Mouse (Mus musculus) left cerebral cortex, adult 2 months (tissue): Measurements from ENCODE around the gene Sema4g. TPM values are rescaled to one million over a fixed set of nuclear protein-coding genes. Genes with fewer than 3 reads are reported as not detected.

ENCODE experiments used
- DNase-seq, 2 experiments: peaks; one replicate each; pipeline ENCODE4 v3.0.0; 2021 to 2022; ENCODE audit warnings: low spot score in 2 of 2, mixed read lengths in 1 of 2; ENCODE audit errors: extremely low spot score in 1 of 2
- H3K27ac ChIP-seq: fragments of 200-600 bp; 2 replicates; pipeline ENCODE4 v1.8.1; 2022
- H3K4me3 ChIP-seq: fragments of 200-600 bp; 2 replicates; pipeline ENCODE4 v1.8.1; 2022
- CTCF ChIP-seq: fragments of 200-600 bp; IDR thresholded peaks from 2 replicates; pipeline ENCODE4 v1.8.1; 2022; ENCODE audit warnings: antibody characterized with exemption, mild to moderate bottlenecking, moderate library complexity
- intact Hi-C: fragments of 180-260 bp; cut with DNase I; formaldehyde crosslinking; loops from one replicate; pipeline ENCODE4 v1.15.1; 2025
- total RNA-seq, 2 experiments: library from RNA; stranded (reverse); gene quantifications; 2 replicates each; pipeline ENCODE4 v1.2.3; 2021

The Sema4g gene
- total RNA-seq, 2 experiments from 2014 or later = 19.4 to 24.4 TPM

GRCm38 (mm10) chr19:44987851-44988250, 1.1 kb upstream of the Sema4g start:
- H3K27ac ChIP-seq = no peak overlapping the region
- TF ChIP-seq CTCF = no peak

GRCm38 (mm10) chr19:44988321-44988720, 580 bp upstream of the Sema4g start:
- intact Hi-C loops = loop anchor here (2.0 kb wide), 1 partner anchor 28 kb away; no protein-coding TSS in a partner anchor

More at GRCm38 (mm10) chr19:44987851-44988250, 1.1 kb upstream of the Sema4g start:
- H3K4me3 ChIP-seq = no peak overlapping the region
- intact Hi-C loops = loop anchor here (2.0 kb wide), 1 partner anchor 29 kb away; no protein-coding TSS in a partner anchor
- DNase-seq = peak in 1 of 2 experiments; percentile 46

GRCm38 (mm10) chr19:44989567-44990495, 930 bp downstream of the Sema4g start:
- Histone ChIP-seq H3K27ac (peak overlapping the region; percentile 80), H3K4me3 (peak overlapping the region; percentile 60)
- no peak for TF ChIP-seq CTCF
- intact Hi-C loops = loop anchor here (2.0 kb wide), 1 partner anchor 27 kb away; no protein-coding TSS in a partner anchor
- no peak for DNase-seq

More at GRCm38 (mm10) chr19:44988321-44988720, 580 bp upstream of the Sema4g start:
- no peak for TF ChIP-seq CTCF
- 0 out of 2 replicates have a peak overlapping the region, but pooled peaks have one; percentile 80 for H3K27ac ChIP-seq
- DNase-seq = no peak
- H3K4me3 ChIP-seq = peak overlapping the region; percentile 60; the same call in 1 of the 2 replicates

- intact Hi-C loops = no loop called here
- TF ChIP-seq CTCF = no peak
- Histone ChIP-seq H3K4me3 (no peak overlapping the region), H3K27ac (no peak overlapping the region)
- DNase-seq = no peak
These were observed 2.1 kb downstream of the Sema4g start for GRCm38 (mm10) chr19:44991031-44991430.

- intact Hi-C loops = no loop called here
- H3K27ac ChIP-seq = no peak overlapping the region
- H3K4me3 ChIP-seq = no peak overlapping the region
- TF ChIP-seq CTCF = no peak
- no peak for DNase-seq
These were observed 3.3 kb downstream of the Sema4g start for GRCm38 (mm10) chr19:44992246-44992645.

- intact Hi-C loops = no loop called here
- no peak for TF ChIP-seq CTCF
These were observed 3.8 kb downstream of the Sema4g start for GRCm38 (mm10) chr19:44992712-44993111.

GRCm38 (mm10) chr19:44997786-44998185, 8.9 kb downstream of the Sema4g start:
- no peak overlapping the region for H3K27ac ChIP-seq
- no peak for TF ChIP-seq CTCF
- intact Hi-C loops = no loop called here
- no peak for DNase-seq
- H3K4me3 ChIP-seq = no peak overlapping the region

More at GRCm38 (mm10) chr19:44992712-44993111, 3.8 kb downstream of the Sema4g start:
- no peak overlapping the region for H3K4me3 ChIP-seq
- no peak for DNase-seq
- no peak overlapping the region for H3K27ac ChIP-seq

GRCm38 (mm10) chr19:44999647-45000046, 10.7 kb downstream of the Sema4g start:
- intact Hi-C loops = no loop called here
- Histone ChIP-seq H3K27ac (no peak overlapping the region), H3K4me3 (no peak overlapping the region)
- TF ChIP-seq CTCF = no peak
- no peak for DNase-seq

DNA sequence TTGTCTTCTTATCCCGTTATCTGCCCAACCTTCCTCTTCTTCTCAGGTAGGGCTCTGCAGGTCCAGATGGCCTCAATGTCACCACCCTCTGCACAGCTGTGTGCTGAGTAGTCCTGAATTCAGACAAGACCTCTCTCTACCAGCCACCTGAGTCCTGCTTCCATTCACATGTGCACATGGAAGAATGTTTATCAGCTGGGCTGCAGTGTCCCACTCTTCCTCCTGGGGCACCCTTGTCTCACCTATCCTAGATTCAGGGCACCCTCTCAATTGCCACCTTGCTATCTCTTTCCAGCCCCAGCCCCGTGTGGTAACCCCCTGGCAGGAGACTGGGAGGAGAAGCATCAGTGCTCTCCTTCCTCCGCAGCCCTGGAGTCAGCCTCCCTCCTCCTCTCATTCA, 13.4 kb downstream of the Sema4g start:
- no peak for DNase-seq
- Histone ChIP-seq H3K4me3 (no peak overlapping the region), H3K27ac (no peak overlapping the region)
- intact Hi-C loops = no loop called here
- TF ChIP-seq CTCF = peak; percentile 28

DNA sequence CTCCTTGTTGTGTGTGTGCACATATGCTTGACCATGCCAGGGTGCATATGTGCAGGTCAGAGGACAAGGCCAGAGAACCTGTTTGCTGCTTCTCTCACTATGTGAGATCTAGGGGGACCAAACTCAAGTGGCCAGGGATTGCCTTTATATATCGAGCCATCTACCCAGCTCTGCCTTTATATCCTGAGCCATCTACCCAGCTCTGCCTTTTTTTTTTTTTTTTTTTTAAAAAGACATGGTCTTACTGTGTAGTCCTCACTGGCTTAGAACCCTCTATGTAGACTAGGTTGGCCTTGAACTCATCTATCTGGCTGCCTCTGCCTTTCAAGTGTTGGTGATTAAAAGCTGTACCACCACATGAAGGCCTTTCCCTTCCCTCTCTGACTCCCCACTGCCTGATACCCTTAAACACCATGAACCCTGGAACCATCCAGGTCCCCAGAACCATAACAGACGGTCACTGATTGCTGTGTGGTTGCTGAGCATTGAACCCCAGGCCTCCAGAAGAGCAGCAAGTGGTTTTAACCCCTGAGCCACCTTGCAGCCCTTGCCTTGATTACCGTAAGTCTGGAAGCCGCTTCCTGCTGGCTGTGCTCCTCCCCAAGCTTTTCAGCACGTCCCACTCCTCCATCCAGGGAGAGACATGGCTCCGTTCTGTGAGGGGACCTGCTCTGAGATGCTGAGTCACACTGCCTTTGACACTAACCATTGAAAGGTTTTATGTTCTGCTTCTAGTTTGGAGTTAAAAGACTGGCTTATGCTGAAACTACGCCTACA, 15.0 kb downstream of the Sema4g start:
- H3K4me3 ChIP-seq = no peak overlapping the region
- intact Hi-C loops = no loop called here
- no peak overlapping the region for H3K27ac ChIP-seq
- no peak for DNase-seq
- no peak for TF ChIP-seq CTCF

DNA sequence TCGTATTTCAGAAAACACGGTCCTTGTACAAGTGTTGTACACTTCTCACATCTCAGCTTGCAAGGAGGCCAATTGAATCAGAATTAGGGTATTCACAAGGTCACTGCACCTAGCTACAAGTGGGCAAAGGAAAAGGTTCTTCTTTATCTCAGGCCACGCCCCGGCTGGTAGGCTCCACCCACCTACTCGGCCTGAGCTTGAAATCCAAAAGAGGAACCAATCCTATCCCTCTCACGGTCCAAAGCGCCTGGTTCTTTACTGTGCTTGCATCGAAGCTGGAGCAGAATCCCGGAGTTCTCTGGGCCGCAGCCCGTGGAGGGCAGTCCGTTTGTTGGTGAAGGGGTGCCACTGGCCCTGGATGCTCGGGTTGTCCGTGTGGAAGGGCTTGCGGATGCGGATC, 16.5 kb downstream of the Sema4g start, which contains the start of gene Twnk:
Gene Twnk, plus strand, starts transcription at position 220 of the 400 bp plus-strand sequence.
- intact Hi-C loops = no loop called here
- no peak for TF ChIP-seq CTCF
- peak within 1 kb of the TSS; percentile 85 for H3K27ac ChIP-seq
- H3K4me3 ChIP-seq = peak within 1 kb of the TSS; percentile 98
- DNase-seq = no peak
